Mouse (Mus musculus) stomach, postnatal 0 days (tissue): ENCODE measurements around the gene Mef2d. TPM values are rescaled to one million over a fixed set of nuclear protein-coding genes. Genes with fewer than 3 reads are reported as not detected.

Source experiments
- ATAC-seq: fragments of 200-750 bp; cut with Nextera tagmentation; 2 replicates; pipeline ENCODE4 v1.8.0; 2017; ENCODE audit not compliant: low FRiP score, low TSS enrichment
- DNase-seq: peaks from one replicate; pipeline ENCODE4 v3.0.0-alpha.2; 2016; ENCODE audit warnings: low spot score
- H3K27ac ChIP-seq: fragments of 300-500 bp; sonication (generic); replicated peaks from 2 replicates; pipeline ENCODE4 v1.5.1; 2014; ENCODE audit warnings: mild to moderate bottlenecking, control low read depth
- H3K27me3 ChIP-seq: fragments of 300-500 bp; sonication (generic); 2 replicates; pipeline ENCODE4 v1.6.1; 2014; ENCODE audit warnings: low read length; ENCODE audit not compliant: control insufficient read depth, insufficient read depth
- H3K36me3 ChIP-seq: fragments of 300-500 bp; sonication (generic); 2 replicates; pipeline ENCODE4 v1.6.1; 2014; ENCODE audit warnings: low read length, mixed read lengths; ENCODE audit not compliant: control insufficient read depth, insufficient read depth
- H3K4me1 ChIP-seq: fragments of 300-500 bp; sonication (generic); replicated peaks from 2 replicates; pipeline ENCODE4 v1.6.1; 2014; ENCODE audit warnings: antibody characterized with exemption; ENCODE audit not compliant: control insufficient read depth, insufficient read depth
- H3K4me2 ChIP-seq: fragments of 300-500 bp; sonication (generic); replicated peaks from 2 replicates; pipeline ENCODE4 v1.6.1; 2014; ENCODE audit warnings: low read depth, mild to moderate bottlenecking, control low read depth, moderate library complexity
- H3K4me3 ChIP-seq: fragments of 300-500 bp; sonication (generic); 2 replicates; pipeline ENCODE4 v1.5.1; 2014; ENCODE audit warnings: low read depth, low read length, control low read depth
- H3K9ac ChIP-seq: fragments of 300-500 bp; sonication (generic); 2 replicates; pipeline ENCODE4 v1.6.1; 2014; ENCODE audit warnings: mild to moderate bottlenecking, low read length, control low read depth, mixed read lengths
- H3K9me3 ChIP-seq: fragments of 300-500 bp; sonication (generic); 2 replicates; pipeline ENCODE4 v1.6.1; 2016; ENCODE audit warnings: low read length; ENCODE audit not compliant: control insufficient read depth
- CTCF ChIP-seq: IDR thresholded peaks from 2 replicates; pipeline ENCODE4 v1.5.1; 2016; ENCODE audit warnings: antibody characterized with exemption, low read depth, mild to moderate bottlenecking, moderate library complexity
- EP300 ChIP-seq: optimal IDR thresholded peaks from 2 replicates; pipeline ENCODE3; 2016; ENCODE audit warnings: antibody characterized with exemption
- WGBS: fragments of 180-500 bp; shearing (Covaris S2); extraction: QIAGEN DNeasy Blood & Tissue Kit; methylation state at CpG from one replicate; pipeline ENCODE4 v1.1.7; 2014; 5-methylcytosine and 5-hydroxymethylcytosine counted together
- polyA plus RNA-seq: library from polyadenylated mRNA; unstranded; fragments of >200 nt; fragmentation: Nextera tagmentation; extraction: Ambion mirVana; gene quantifications from 2 replicates; pipeline ENCODE4 v1.2.1, GENCODE M21; 2015

Mef2d gene
- polyA plus RNA-seq, 1 experiment from 2014 or later, result 10.6 TPM

- H3K27me3 ChIP-seq, result no peaks in the 10 kb centered on the region
- H3K4me3 ChIP-seq, result no peak overlapping the region
- H3K4me1 ChIP-seq, result no peaks in the 10 kb centered on the region
- no peak overlapping the region for H3K27ac ChIP-seq
- DNase-seq (no peak), ATAC-seq (peak; percentile 41; the same call in 1 of the 2 replicates)
- H3K36me3 ChIP-seq, result no peaks in the 10 kb centered on the region
- WGBS, result 42% methylated on average over 4 of the region's 4 CpGs
- no peaks in the 10 kb centered on the region for H3K9me3 ChIP-seq
- TF ChIP-seq EP300 (no peak), CTCF (no peak)
- no peak overlapping the region for H3K9ac ChIP-seq
- H3K4me2 ChIP-seq, result no peak overlapping the region
Measured at GRCm38 (mm10) chr3:88125195-88125594, 17.0 kb upstream of the Mef2d start.

GRCm38 (mm10) chr3:88126181-88126580, 16.0 kb upstream of the Mef2d start:
- WGBS, result 78% methylated on average over 7 of the region's 7 CpGs
- no peak overlapping the region for H3K4me2 ChIP-seq
- no peak for TF ChIP-seq EP300
- no peak for TF ChIP-seq CTCF
- H3K36me3 ChIP-seq, result no peaks in the 10 kb centered on the region
- DNase-seq (no peak), ATAC-seq (no peak)
- no peak overlapping the region for H3K27ac ChIP-seq
- H3K9me3 ChIP-seq, result no peaks in the 10 kb centered on the region
- H3K4me1 ChIP-seq, result no peaks in the 10 kb centered on the region
- H3K27me3 ChIP-seq, result no peaks in the 10 kb centered on the region
- H3K4me3 ChIP-seq, result no peak overlapping the region
- H3K9ac ChIP-seq, result no peak overlapping the region

GRCm38 (mm10) chr3:88127636-88128035, 14.5 kb upstream of the Mef2d start:
- no peaks in the 10 kb centered on the region for H3K36me3 ChIP-seq
- no peak for DNase-seq
- no peak overlapping the region for H3K27ac ChIP-seq
- WGBS, result 51% methylated on average over 3 of the region's 3 CpGs
- no peaks in the 10 kb centered on the region for H3K9me3 ChIP-seq
- no peak overlapping the region for H3K4me3 ChIP-seq
- H3K9ac ChIP-seq, result no peak overlapping the region
- no peak overlapping the region for H3K4me2 ChIP-seq
- no peak for ATAC-seq
- H3K4me1 ChIP-seq, result no peaks in the 10 kb centered on the region
- no peaks in the 10 kb centered on the region for H3K27me3 ChIP-seq
- TF ChIP-seq CTCF (no peak), EP300 (no peak)

GRCm38 (mm10) chr3:88128056-88128455, 14.1 kb upstream of the Mef2d start:
- no peak for DNase-seq
- no peaks in the 10 kb centered on the region for H3K36me3 ChIP-seq
- no peak overlapping the region for H3K27ac ChIP-seq
- no peak overlapping the region for H3K4me3 ChIP-seq
- no peak overlapping the region for H3K9ac ChIP-seq
- no peaks in the 10 kb centered on the region for H3K4me1 ChIP-seq
- peak; percentile 33; the same call in 1 of the 2 replicates for ATAC-seq
- H3K27me3 ChIP-seq, result no peaks in the 10 kb centered on the region
- H3K9me3 ChIP-seq, result no peaks in the 10 kb centered on the region
- WGBS, result 44% methylated on average over 5 of the region's 5 CpGs
- no peak overlapping the region for H3K4me2 ChIP-seq
- TF ChIP-seq CTCF, result no peak
- TF ChIP-seq EP300, result no peak

GRCm38 (mm10) chr3:88129006-88129405, 13.2 kb upstream of the Mef2d start:
- Histone ChIP-seq H3K4me1 (no peaks in the 10 kb centered on the region), H3K36me3 (no peaks in the 10 kb centered on the region), H3K9me3 (no peaks in the 10 kb centered on the region), H3K27me3 (no peaks in the 10 kb centered on the region), H3K4me3 (no peak overlapping the region), H3K27ac (no peak overlapping the region), H3K9ac (no peak overlapping the region), H3K4me2 (no peak overlapping the region)
- 38% methylated on average over 4 of the region's 4 CpGs for WGBS
- ATAC-seq, result no peak
- no peak for DNase-seq
- TF ChIP-seq EP300 (no peak), CTCF (no peak)

GRCm38 (mm10) chr3:88131071-88131470, 11.1 kb upstream of the Mef2d start:
- no peak for DNase-seq
- no peaks in the 10 kb centered on the region for H3K36me3 ChIP-seq
- WGBS, result 95% methylated on average over 3 of the region's 3 CpGs
- no peak overlapping the region for H3K4me2 ChIP-seq
- no peak overlapping the region for H3K4me3 ChIP-seq
- no peaks in the 10 kb centered on the region for H3K4me1 ChIP-seq
- no peaks in the 10 kb centered on the region for H3K27me3 ChIP-seq
- TF ChIP-seq CTCF, result no peak
- TF ChIP-seq EP300, result no peak
- ATAC-seq, result no peak
- no peaks in the 10 kb centered on the region for H3K9me3 ChIP-seq
- no peak overlapping the region for H3K9ac ChIP-seq
- H3K27ac ChIP-seq, result no peak overlapping the region

GRCm38 (mm10) chr3:88132492-88132891, 9.7 kb upstream of the Mef2d start:
- Histone ChIP-seq H3K27ac (no peak overlapping the region), H3K4me2 (no peak overlapping the region), H3K27me3 (no peaks in the 10 kb centered on the region), H3K4me1 (0 out of 2 replicates have a peak, but pooled peaks cover 2% of the 10 kb centered on the region), H3K9me3 (no peaks in the 10 kb centered on the region), H3K4me3 (no peak overlapping the region), H3K36me3 (no peaks in the 10 kb centered on the region), H3K9ac (no peak overlapping the region)
- 59% methylated on average over 2 of the region's 2 CpGs for WGBS
- DNase-seq (no peak), ATAC-seq (no peak)
- no peak for TF ChIP-seq EP300
- TF ChIP-seq CTCF, result no peak
